Mouse (Mus musculus) forebrain, embryonic 12.5 days (tissue): ENCODE data around the gene Hspa13. TPM values are rescaled to one million over a fixed set of nuclear protein-coding genes. Genes with fewer than 3 reads are reported as not detected.

Source experiments
- microRNA-seq: library from miRNA; unstranded; fragments of <30 nt; microRNA quantifications from one replicate; pipeline ENCODE4, GENCODE M21; 2017
- polyA plus RNA-seq: library from polyadenylated mRNA; unstranded; fragments of >200 nt; fragmentation: Nextera tagmentation; extraction: Ambion mirVana; gene quantifications from 2 replicates; pipeline ENCODE4 v1.2.1, GENCODE M21; 2016

Hspa13 gene
- polyA plus RNA-seq, 1 experiment from 2014 or later = 38.5 TPM

Small RNAs within 50 kb of the gene (microRNA-seq; reads per million reads assigned to microRNA genes)
- not detected for gene Gm22923

Other genes with a start within 250 kb of the Hspa13 start
- not detected in 2 replicates for gene Lipi, start 181.0 kb downstream of the Hspa13 start, polyA plus RNA-seq
- gene Rbm11, start 174.3 kb downstream of the Hspa13 start, polyA plus RNA-seq = 0.92 and 1.0 TPM in 2 replicates